Mouse (Mus musculus) liver, adult (tissue): ENCODE measurements at regions not wholly inside any gene's neighbourhood (a gene's known extent, or its start where the extent isn't known, plus 50 kb on each side); places are given as distances from the start of the nearest gene placed in this dataset.

Experiments
- GATA4 ChIP-seq: IDR thresholded peaks from 2 replicates; pipeline ENCODE4 v1.6.1; 2014; ENCODE audit warnings: mild to moderate bottlenecking, low read length; ENCODE audit not compliant: insufficient replicate concordance

DNA sequence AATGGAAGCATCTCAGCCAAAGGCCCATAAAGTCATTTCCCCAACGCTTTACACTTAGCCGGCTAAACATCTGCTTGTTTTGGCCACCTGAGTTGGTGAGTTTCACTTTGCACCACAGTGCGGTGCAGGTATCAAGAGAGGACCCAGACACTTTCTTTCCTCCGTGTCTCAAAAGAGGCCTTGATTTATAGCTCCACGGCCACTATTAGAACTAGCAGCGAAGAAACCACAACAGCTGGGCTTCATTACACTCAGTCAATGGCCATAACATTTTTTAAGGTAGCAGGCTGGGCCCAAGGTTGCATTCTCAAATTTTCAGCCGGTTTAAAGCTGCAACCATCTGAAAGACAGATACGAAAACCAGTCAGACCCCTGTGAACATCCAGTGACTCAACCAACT is 103.4 kb downstream of the Mreg start:
- no peak for TF ChIP-seq GATA4

- TF ChIP-seq GATA4, result no peak
Observed at GRCm38 (mm10) chr1:72107125-72107524, 105.0 kb downstream of the Mreg start.

DNA sequence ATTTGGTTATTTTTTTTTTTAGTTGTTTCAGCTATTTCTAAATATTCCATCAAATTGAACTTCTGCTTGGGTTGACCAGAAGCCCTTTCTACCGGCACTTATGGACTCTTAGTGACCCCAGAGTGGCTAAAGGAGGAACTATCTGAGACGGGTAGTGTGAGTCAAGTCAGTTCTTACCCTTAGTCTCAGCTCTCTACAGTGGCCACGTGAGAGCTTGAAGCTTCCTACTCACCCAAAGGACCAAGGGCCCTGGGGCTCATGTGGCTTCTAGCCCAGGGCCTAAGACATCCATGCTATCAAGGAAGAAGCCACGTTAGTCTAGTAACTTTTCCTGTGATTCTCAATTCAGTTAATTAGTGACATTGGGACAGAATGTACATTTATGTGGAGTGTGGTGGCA is 105.5 kb downstream of the Mreg start:
- no peak for TF ChIP-seq GATA4

DNA sequence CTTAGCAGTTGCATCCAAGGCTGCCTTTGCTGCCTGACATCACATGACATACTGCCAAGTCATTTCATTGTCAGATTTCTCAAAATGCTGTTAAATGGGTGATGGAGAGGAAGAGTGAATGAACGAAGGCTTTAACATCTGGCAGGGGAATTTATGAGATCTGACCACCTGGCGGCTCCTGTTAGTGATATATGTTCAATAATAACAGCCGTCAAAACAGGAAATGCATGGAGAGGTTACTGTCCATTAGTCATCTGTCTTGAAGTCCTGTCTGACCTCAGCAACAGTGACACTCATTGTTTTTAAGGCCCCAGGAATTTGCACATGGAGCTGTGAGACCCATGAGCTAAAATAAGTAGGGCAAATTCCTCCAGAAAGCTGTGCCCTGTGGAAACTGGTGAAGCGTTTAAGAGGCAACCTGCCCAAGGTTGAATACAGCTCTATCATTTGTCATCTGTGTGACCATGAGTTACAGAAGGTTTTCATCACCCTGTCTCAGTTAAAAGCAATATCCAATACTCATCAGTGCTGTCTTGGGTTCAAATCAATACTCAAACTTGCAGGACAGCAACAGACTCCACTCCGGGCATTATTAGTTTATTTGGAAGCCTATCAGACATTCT is 106.6 kb downstream of the Mreg start:
- no peak for TF ChIP-seq GATA4

DNA sequence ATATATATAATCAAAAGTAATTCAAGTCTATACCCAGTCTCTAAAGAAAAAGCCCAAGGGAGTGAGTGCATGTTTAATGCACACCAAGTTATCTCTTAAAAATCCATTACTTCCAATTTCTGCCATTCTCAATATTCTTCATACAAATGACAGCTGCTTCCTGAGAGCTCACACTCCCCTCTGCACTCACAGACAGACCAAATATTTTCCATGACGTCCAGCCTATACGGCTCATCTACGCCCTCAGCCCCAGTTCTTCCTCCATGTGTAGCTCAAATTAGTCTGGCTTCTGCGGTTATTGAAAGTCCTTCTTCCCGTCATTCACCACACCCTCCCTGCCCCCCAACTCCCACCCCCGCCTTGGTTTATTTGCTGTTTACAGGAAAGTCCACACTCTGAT is 108.1 kb downstream of the Mreg start:
- TF ChIP-seq GATA4, result no peak

DNA sequence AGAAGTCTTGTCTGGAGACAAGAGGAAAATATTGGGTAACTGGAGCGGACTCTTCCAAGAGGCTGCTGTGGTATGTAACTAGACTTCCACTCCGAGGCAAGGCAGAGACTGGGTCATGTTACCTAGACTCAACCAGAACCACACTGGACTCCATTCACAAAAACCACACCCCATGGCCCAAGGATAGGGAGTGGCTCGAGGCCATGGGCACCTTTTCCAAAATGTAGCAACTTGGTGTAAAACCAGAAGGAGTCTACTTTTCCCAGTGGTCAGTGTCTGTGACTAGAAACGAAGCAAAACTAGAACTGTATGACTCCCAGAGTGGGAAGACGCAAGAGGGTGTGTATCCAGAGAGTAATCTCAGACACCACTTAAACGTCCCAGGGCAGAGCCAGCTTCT is 108.7 kb downstream of the Mreg start:
- TF ChIP-seq GATA4, result no peak

DNA sequence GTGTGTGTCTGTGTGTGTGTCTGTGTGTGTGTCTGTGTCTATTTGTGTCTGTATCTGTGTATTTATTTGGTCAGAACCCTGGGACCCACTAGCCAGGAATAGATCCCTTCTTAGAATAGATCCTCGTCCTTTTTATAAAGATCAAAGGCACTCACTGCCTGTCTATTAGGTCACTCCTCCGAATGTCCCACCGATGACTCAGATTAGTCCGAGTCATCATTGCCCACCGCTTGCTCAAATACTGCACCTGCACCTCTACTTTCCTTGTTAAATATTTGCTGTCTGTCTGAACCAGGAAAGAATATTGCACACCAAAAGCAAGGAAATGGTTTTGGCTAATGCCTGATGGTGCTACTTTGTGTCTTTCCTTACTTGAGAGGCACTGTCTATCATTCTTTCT is 112.7 kb downstream of the Mreg start:
- TF ChIP-seq GATA4, result no peak

- no peak for TF ChIP-seq GATA4
Observed at GRCm38 (mm10) chr1:72091344-72091743, 120.8 kb downstream of the Mreg start.

GRCm38 (mm10) chr1:72085661-72086060 is 126.4 kb downstream of the Mreg start:
- no peak for TF ChIP-seq GATA4

DNA sequence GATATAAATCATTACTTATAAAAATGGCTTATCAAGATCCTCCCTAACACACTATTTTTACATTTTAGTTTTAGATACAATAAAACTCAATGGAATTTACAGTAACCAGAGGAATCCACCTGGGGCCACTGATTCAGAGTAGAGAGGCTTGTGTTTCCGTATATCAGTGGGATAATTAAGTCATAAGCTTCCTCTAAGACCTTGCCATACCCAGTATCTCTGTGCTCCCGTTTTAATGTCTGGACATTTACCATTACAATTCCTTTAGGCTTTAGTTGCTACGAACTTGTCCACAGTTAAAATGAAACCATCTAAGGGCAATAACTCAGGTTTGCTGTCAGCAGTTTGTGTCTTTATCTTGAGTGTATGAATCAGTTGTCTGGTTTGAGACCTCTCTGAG is 127.9 kb downstream of the Mreg start:
- TF ChIP-seq GATA4, result no peak

GRCm38 (mm10) chr1:72082366-72082765 is 129.7 kb downstream of the Mreg start:
- no peak for TF ChIP-seq GATA4

- no peak for TF ChIP-seq GATA4
Observed at GRCm38 (mm10) chr1:72081811-72082210, 130.3 kb downstream of the Mreg start.

DNA sequence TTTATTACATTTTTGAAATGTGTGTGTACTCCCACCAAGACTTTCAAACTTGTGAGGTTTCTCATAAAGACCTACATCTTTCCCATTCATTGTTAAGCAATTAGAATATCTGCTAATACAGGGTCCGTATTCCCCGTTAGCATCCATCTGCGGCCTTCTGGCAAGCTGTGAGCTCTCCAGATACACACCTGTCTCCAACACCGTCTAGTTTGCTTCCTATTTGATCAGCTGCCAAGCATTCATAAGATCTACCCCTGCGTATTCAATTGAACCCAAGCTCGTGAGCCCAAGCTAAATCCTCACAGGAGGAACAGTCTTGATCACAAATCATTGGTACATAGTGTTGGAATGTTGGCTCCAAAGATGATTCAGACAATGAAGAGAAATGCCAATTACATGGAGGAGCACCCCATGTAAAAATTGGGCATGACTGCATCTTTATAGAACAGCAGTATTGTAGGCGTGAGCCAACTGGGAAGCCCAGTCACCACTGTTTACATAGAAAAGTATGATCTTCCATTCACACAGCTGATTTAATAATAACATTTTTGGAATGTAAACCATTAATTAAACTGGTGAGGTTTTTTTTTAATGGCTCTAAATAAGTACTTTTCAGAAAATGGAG is 133.1 kb downstream of the Mreg start:
- no peak for TF ChIP-seq GATA4

DNA sequence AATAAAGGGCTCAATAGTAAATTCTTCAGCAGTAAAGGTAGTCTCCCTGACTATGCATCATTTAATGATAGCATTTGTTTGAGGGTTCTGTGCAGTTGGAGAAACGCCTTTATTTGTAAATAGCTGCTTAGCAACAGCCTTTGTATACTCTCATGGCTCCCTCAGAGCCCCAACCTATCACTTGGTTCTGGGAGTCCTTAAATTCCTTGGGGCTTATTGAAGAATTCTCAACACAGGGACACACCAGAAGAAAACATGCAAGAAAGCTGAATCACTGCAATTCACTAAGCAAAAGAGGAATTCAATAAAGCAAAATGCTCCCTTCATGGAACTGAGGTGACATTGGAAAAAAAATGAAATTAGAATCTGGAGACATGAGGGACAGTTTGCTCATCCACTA is 135.8 kb downstream of the Mreg start:
- no peak for TF ChIP-seq GATA4

- no peak for TF ChIP-seq GATA4
Observed at GRCm38 (mm10) chr1:72075464-72075863, 136.6 kb downstream of the Mreg start.

DNA sequence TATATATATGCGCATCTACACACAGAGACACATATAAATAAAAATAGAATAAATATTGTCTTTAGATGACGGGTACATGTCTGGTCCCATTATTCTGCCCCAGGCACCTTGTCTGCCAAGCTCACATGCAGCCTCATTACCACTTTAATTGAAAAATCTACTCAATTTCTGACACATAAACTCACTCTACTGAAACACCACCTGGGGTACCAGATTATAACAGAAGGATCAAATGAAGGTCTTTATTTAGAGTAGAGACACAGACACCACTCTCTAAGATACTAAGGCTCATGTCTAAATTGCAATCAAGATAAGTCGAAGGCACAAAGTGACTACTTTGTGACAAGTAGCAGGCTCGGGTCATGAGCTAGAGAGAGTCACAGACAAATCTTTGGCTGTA is 138.9 kb downstream of the Mreg start:
- TF ChIP-seq GATA4, result no peak

DNA sequence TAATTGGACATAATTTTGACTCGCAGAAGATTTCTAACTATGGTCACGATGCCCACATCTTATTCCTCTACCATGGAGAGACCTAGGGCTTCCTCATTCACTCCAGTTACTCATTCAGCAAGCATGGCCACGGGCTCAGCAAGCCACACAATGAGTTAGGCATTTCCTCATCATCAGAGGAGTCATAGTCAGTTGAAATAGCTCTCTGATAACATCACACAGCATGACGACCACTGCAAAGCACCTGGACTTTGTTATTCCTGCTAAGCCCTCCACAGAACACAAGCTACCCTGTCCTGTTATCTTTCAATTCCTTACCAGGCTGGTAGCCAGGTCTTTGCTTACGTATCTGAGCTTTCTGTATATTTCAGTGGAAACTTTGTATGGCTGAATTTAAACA is 141.6 kb downstream of the Mreg start:
- no peak for TF ChIP-seq GATA4
